Mouse (Mus musculus): Measurements from ENCODE around the gene Shroom3. TPM values are rescaled to one million over a fixed set of nuclear protein-coding genes. Genes with fewer than 3 reads are reported as not detected.

Gene Shroom3
- polyA plus RNA-seq, 1 experiment from 2014 or later = 2.9 TPM

- Histone ChIP-seq H3K4me2 (ENCODE audit: low read depth, low read length) (no peak overlapping the region), H3K4me1 (ENCODE audit: control insufficient read depth, insufficient read depth, low read length) (no peaks in the 10 kb centered on the region), H3K4me3 (ENCODE audit: low read depth, low read length) (no peak overlapping the region), H3K27me3 (ENCODE audit: control insufficient read depth, insufficient read depth, low read length) (no peaks in the 10 kb centered on the region), H3K9me3 (ENCODE audit: control insufficient read depth, low read length) (no peaks in the 10 kb centered on the region), H3K36me3 (ENCODE audit: control insufficient read depth, insufficient read depth, low read length) (no peaks in the 10 kb centered on the region), H3K9ac (replicated peaks; ENCODE audit: low read depth, low read length) (no peak overlapping the region), H3K27ac (ENCODE audit: low read depth, low read length) (no peak overlapping the region)
- no peak for ATAC-seq (ENCODE audit: low read depth)
- WGBS = 67% methylated on average over 8 of the region's 8 CpGs
Measured at GRCm38 (mm10) chr5:92710779-92711178, 27.5 kb downstream of the Shroom3 start.

- 18% methylated on average over 5 of the region's 5 CpGs for WGBS
- no peaks in the 10 kb centered on the region for H3K27me3 ChIP-seq (ENCODE audit: control insufficient read depth, insufficient read depth, low read length)
- H3K4me1 ChIP-seq (ENCODE audit: control insufficient read depth, insufficient read depth, low read length) = no peaks in the 10 kb centered on the region
- H3K36me3 ChIP-seq (ENCODE audit: control insufficient read depth, insufficient read depth, low read length) = no peaks in the 10 kb centered on the region
- no peak overlapping the region for H3K27ac ChIP-seq (ENCODE audit: low read depth, low read length)
- no peak overlapping the region for H3K4me2 ChIP-seq (ENCODE audit: low read depth, low read length)
- H3K4me3 ChIP-seq (ENCODE audit: low read depth, low read length) = no peak overlapping the region
- H3K9me3 ChIP-seq (ENCODE audit: control insufficient read depth, low read length) = no peaks in the 10 kb centered on the region
- peak; percentile 85 for ATAC-seq (ENCODE audit: low read depth)
- no peak overlapping the region for H3K9ac ChIP-seq (replicated peaks; ENCODE audit: low read depth, low read length)
Measured at GRCm38 (mm10) chr5:92711666-92712290, 28.5 kb downstream of the Shroom3 start.

DNA sequence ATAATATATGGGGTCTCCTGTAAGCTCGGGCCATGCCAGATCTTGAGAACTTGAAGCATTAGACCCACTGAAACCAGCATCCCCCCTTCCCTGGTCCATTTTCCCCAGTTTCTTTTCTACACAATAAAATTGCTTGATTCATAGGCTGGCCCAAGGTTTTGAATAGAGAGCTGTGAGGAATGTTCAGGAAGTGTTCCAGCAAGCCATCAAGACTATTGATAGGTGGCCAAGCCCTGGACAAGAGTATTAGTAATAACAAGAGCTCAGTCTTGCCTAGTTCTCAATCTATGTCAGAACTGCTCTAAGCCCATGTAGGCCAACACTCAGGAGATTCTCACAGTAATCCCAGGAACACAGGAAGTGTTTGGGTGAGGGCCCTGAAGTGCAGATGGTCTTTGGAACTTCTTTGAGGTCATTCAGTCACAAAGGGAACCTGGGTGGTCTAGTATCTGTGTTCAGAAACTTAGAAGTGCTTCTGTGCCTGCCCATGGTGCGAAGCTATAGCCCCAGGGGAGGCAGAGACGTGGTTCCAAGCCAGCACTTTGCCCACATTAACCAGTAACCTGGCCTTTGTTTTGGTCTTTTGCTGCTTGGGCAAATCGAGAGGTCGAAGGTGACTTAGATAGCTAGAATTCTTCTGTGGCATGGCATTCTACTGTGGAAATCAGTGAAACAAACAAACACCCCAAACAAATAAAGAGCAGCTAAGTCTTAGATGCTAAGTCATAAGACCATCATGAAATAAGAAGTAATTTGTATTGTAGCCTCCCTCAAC, 29.6 kb downstream of the Shroom3 start:
- H3K27ac ChIP-seq (ENCODE audit: low read depth, low read length) = no peak overlapping the region

GRCm38 (mm10) chr5:92714886-92715285, 31.7 kb downstream of the Shroom3 start:
- H3K36me3 ChIP-seq (ENCODE audit: control insufficient read depth, insufficient read depth, low read length) = no peaks in the 10 kb centered on the region
- 98% methylated on average over 2 of the region's 2 CpGs for WGBS
- no peak overlapping the region for H3K4me2 ChIP-seq (ENCODE audit: low read depth, low read length)
- H3K4me3 ChIP-seq (ENCODE audit: low read depth, low read length) = no peak overlapping the region
- no peaks in the 10 kb centered on the region for H3K27me3 ChIP-seq (ENCODE audit: control insufficient read depth, insufficient read depth, low read length)
- H3K9ac ChIP-seq (replicated peaks; ENCODE audit: low read depth, low read length) = no peak overlapping the region
- H3K27ac ChIP-seq (ENCODE audit: low read depth, low read length) = no peak overlapping the region
- no peak for ATAC-seq (ENCODE audit: low read depth)
- no peaks in the 10 kb centered on the region for H3K9me3 ChIP-seq (ENCODE audit: control insufficient read depth, low read length)
- no peaks in the 10 kb centered on the region for H3K4me1 ChIP-seq (ENCODE audit: control insufficient read depth, insufficient read depth, low read length)

More for the DNA sequence above, 29.6 kb downstream of the Shroom3 start:
- Histone ChIP-seq H3K4me3 (ENCODE audit: low read depth, low read length) (no peak overlapping the region), H3K9ac (replicated peaks; ENCODE audit: low read depth, low read length) (no peak overlapping the region), H3K27me3 (ENCODE audit: control insufficient read depth, insufficient read depth, low read length) (no peaks in the 10 kb centered on the region), H3K9me3 (ENCODE audit: control insufficient read depth, low read length) (no peaks in the 10 kb centered on the region), H3K4me2 (ENCODE audit: low read depth, low read length) (no peak overlapping the region), H3K36me3 (ENCODE audit: control insufficient read depth, insufficient read depth, low read length) (no peaks in the 10 kb centered on the region), H3K4me1 (ENCODE audit: control insufficient read depth, insufficient read depth, low read length) (no peaks in the 10 kb centered on the region)
- 0 out of 2 replicates have a peak, but pooled peaks have one; percentile 28 for ATAC-seq (ENCODE audit: low read depth)
- WGBS = 74% methylated on average over 5 of the region's 5 CpGs

GRCm38 (mm10) chr5:92715319-92715718, 32.1 kb downstream of the Shroom3 start:
- WGBS = 32% methylated on average over 11 of the region's 11 CpGs
- no peaks in the 10 kb centered on the region for H3K36me3 ChIP-seq (ENCODE audit: control insufficient read depth, insufficient read depth, low read length)
- ATAC-seq (ENCODE audit: low read depth) = no peak

GRCm38 (mm10) chr5:92715890-92716289, 32.7 kb downstream of the Shroom3 start:
- no peak for ATAC-seq (ENCODE audit: low read depth)
- no peak overlapping the region for H3K4me3 ChIP-seq (ENCODE audit: low read depth, low read length)
- WGBS = 80% methylated on average over 2 of the region's 2 CpGs
- no peaks in the 10 kb centered on the region for H3K4me1 ChIP-seq (ENCODE audit: control insufficient read depth, insufficient read depth, low read length)
- H3K36me3 ChIP-seq (ENCODE audit: control insufficient read depth, insufficient read depth, low read length) = no peaks in the 10 kb centered on the region
- no peaks in the 10 kb centered on the region for H3K27me3 ChIP-seq (ENCODE audit: control insufficient read depth, insufficient read depth, low read length)
- no peaks in the 10 kb centered on the region for H3K9me3 ChIP-seq (ENCODE audit: control insufficient read depth, low read length)
- H3K9ac ChIP-seq (replicated peaks; ENCODE audit: low read depth, low read length) = no peak overlapping the region
- H3K4me2 ChIP-seq (ENCODE audit: low read depth, low read length) = no peak overlapping the region
- no peak overlapping the region for H3K27ac ChIP-seq (ENCODE audit: low read depth, low read length)

More at GRCm38 (mm10) chr5:92715319-92715718, 32.1 kb downstream of the Shroom3 start:
- Histone ChIP-seq H3K27ac (ENCODE audit: low read depth, low read length) (no peak overlapping the region), H3K9me3 (ENCODE audit: control insufficient read depth, low read length) (no peaks in the 10 kb centered on the region), H3K4me1 (ENCODE audit: control insufficient read depth, insufficient read depth, low read length) (no peaks in the 10 kb centered on the region), H3K4me3 (ENCODE audit: low read depth, low read length) (no peak overlapping the region), H3K27me3 (ENCODE audit: control insufficient read depth, insufficient read depth, low read length) (no peaks in the 10 kb centered on the region), H3K9ac (replicated peaks; ENCODE audit: low read depth, low read length) (no peak overlapping the region), H3K4me2 (ENCODE audit: low read depth, low read length) (no peak overlapping the region)

- H3K27ac ChIP-seq (ENCODE audit: low read depth, low read length) = no peak overlapping the region
- H3K36me3 ChIP-seq (ENCODE audit: control insufficient read depth, insufficient read depth, low read length) = no peaks in the 10 kb centered on the region
- H3K9ac ChIP-seq (replicated peaks; ENCODE audit: low read depth, low read length) = no peak overlapping the region
- no peak overlapping the region for H3K4me2 ChIP-seq (ENCODE audit: low read depth, low read length)
- H3K9me3 ChIP-seq (ENCODE audit: control insufficient read depth, low read length) = no peaks in the 10 kb centered on the region
- 89% methylated on average over 3 of the region's 3 CpGs for WGBS
- no peaks in the 10 kb centered on the region for H3K4me1 ChIP-seq (ENCODE audit: control insufficient read depth, insufficient read depth, low read length)
- ATAC-seq (ENCODE audit: low read depth) = no peak
- no peak overlapping the region for H3K4me3 ChIP-seq (ENCODE audit: low read depth, low read length)
- H3K27me3 ChIP-seq (ENCODE audit: control insufficient read depth, insufficient read depth, low read length) = no peaks in the 10 kb centered on the region
Measured at GRCm38 (mm10) chr5:92717666-92718360, 34.6 kb downstream of the Shroom3 start.

- Histone ChIP-seq H3K4me2 (ENCODE audit: low read depth, low read length) (no peak overlapping the region), H3K27me3 (ENCODE audit: control insufficient read depth, insufficient read depth, low read length) (no peaks in the 10 kb centered on the region), H3K9me3 (ENCODE audit: control insufficient read depth, low read length) (no peaks in the 10 kb centered on the region), H3K9ac (replicated peaks; ENCODE audit: low read depth, low read length) (no peak overlapping the region), H3K27ac (ENCODE audit: low read depth, low read length) (no peak overlapping the region), H3K4me3 (ENCODE audit: low read depth, low read length) (no peak overlapping the region), H3K4me1 (ENCODE audit: control insufficient read depth, insufficient read depth, low read length) (no peaks in the 10 kb centered on the region), H3K36me3 (ENCODE audit: control insufficient read depth, insufficient read depth, low read length) (no peaks in the 10 kb centered on the region)
- 74% methylated on average over 3 of the region's 3 CpGs for WGBS
- no peak for ATAC-seq (ENCODE audit: low read depth)
Measured at GRCm38 (mm10) chr5:92718856-92719255, 35.6 kb downstream of the Shroom3 start.

GRCm38 (mm10) chr5:92721610-92722009, 38.4 kb downstream of the Shroom3 start:
- Histone ChIP-seq H3K36me3 (ENCODE audit: control insufficient read depth, insufficient read depth, low read length) (no peaks in the 10 kb centered on the region), H3K4me3 (ENCODE audit: low read depth, low read length) (no peak overlapping the region), H3K9ac (replicated peaks; ENCODE audit: low read depth, low read length) (no peak overlapping the region), H3K4me2 (ENCODE audit: low read depth, low read length) (no peak overlapping the region), H3K4me1 (ENCODE audit: control insufficient read depth, insufficient read depth, low read length) (0 out of 2 replicates have a peak, but pooled peaks cover 2% of the 10 kb centered on the region), H3K27me3 (ENCODE audit: control insufficient read depth, insufficient read depth, low read length) (no peaks in the 10 kb centered on the region), H3K27ac (ENCODE audit: low read depth, low read length) (no peak overlapping the region), H3K9me3 (ENCODE audit: control insufficient read depth, low read length) (no peaks in the 10 kb centered on the region)
- WGBS = 93% methylated on average over 8 of the region's 8 CpGs
- no peak for ATAC-seq (ENCODE audit: low read depth)
